Mouse (Mus musculus) neural tube, embryonic 15.5 days (tissue): ENCODE measurements at regions not wholly inside any gene's neighbourhood (a gene's known extent, or its start where the extent isn't known, plus 50 kb on each side); places are given as distances from the start of the nearest gene placed in this dataset.
A peak's percentile ranks its signal among the peaks of the same experiment; 100 is the strongest.

Experiments
- ATAC-seq: fragments of 200-750 bp; cut with Nextera tagmentation; 2 replicates; pipeline ENCODE4 v1.8.0; 2017; ENCODE audit warnings: mild to moderate bottlenecking, moderate TSS enrichment, moderate library complexity; ENCODE audit not compliant: low FRiP score
- H3K27ac ChIP-seq: fragments of 300-500 bp; sonication (generic); replicated peaks from 2 replicates; pipeline ENCODE4 v1.5.1; 2015; ENCODE audit warnings: mild to moderate bottlenecking, inconsistent platforms
- H3K27me3 ChIP-seq: fragments of 300-500 bp; sonication (generic); replicated peaks from 2 replicates; pipeline ENCODE4 v1.6.1; 2015; ENCODE audit warnings: inconsistent platforms
- H3K36me3 ChIP-seq: fragments of 300-500 bp; sonication (generic); 2 replicates; pipeline ENCODE4 v1.6.1; 2015; ENCODE audit warnings: inconsistent platforms
- H3K4me1 ChIP-seq: fragments of 300-500 bp; sonication (generic); 2 replicates; pipeline ENCODE4 v1.6.1; 2015; ENCODE audit warnings: inconsistent platforms
- H3K4me2 ChIP-seq: fragments of 300-500 bp; sonication (generic); 2 replicates; pipeline ENCODE4 v1.6.1; 2015; ENCODE audit warnings: inconsistent platforms, mild to moderate bottlenecking, moderate library complexity
- H3K4me3 ChIP-seq: fragments of 300-500 bp; sonication (generic); replicated peaks from 2 replicates; pipeline ENCODE4 v1.5.1; 2015; ENCODE audit warnings: mild to moderate bottlenecking, inconsistent platforms
- H3K9ac ChIP-seq: fragments of 300-500 bp; sonication (generic); replicated peaks from 2 replicates; pipeline ENCODE4 v1.6.1; 2015; ENCODE audit warnings: mild to moderate bottlenecking, inconsistent platforms
- H3K9me3 ChIP-seq: fragments of 300-500 bp; sonication (generic); replicated peaks from 2 replicates; pipeline ENCODE4 v1.6.1; 2016; ENCODE audit warnings: inconsistent platforms
- WGBS: fragments of 180-500 bp; shearing (Covaris S2); methylation state at CpG from one replicate; pipeline ENCODE4 v1.1.7; 2015; ENCODE audit warnings: mixed read lengths; 5-methylcytosine and 5-hydroxymethylcytosine counted together

- Histone ChIP-seq H3K9ac (no peak overlapping the region), H3K4me1 (peaks cover 36% of the 10 kb centered on the region), H3K4me2 (no peak overlapping the region), H3K4me3 (no peak overlapping the region), H3K27me3 (no peaks in the 10 kb centered on the region), H3K36me3 (no peaks in the 10 kb centered on the region), H3K9me3 (no peaks in the 10 kb centered on the region), H3K27ac (no peak overlapping the region)
- no peak for ATAC-seq
- 35% methylated on average over 11 of the region's 11 CpGs for WGBS
These were observed 162.6 kb downstream of the Rpl14 start for GRCm38 (mm10) chr9:120733681-120734465.

GRCm38 (mm10) chr9:120735217-120735616 lies 164.0 kb downstream of the Rpl14 start:
- Histone ChIP-seq H3K4me1 (peaks cover 46% of the 10 kb centered on the region), H3K36me3 (no peaks in the 10 kb centered on the region), H3K9me3 (no peaks in the 10 kb centered on the region), H3K4me3 (no peak overlapping the region), H3K9ac (no peak overlapping the region), H3K27ac (no peak overlapping the region), H3K27me3 (no peaks in the 10 kb centered on the region), H3K4me2 (no peak overlapping the region)
- 68% methylated on average over 7 of the region's 7 CpGs for whole genome bisulfite sequencing
- ATAC-seq = no peak

- H3K4me2 ChIP-seq = no peak overlapping the region
- WGBS = 69% methylated on average over 1 of the region's 1 CpGs
- ATAC-seq = no peak
- H3K27me3 ChIP-seq = no peaks in the 10 kb centered on the region
- H3K9me3 ChIP-seq = no peaks in the 10 kb centered on the region
- H3K4me1 ChIP-seq = peaks cover 39% of the 10 kb centered on the region
- H3K36me3 ChIP-seq = no peaks in the 10 kb centered on the region
- no peak overlapping the region for H3K4me3 ChIP-seq
- no peak overlapping the region for H3K27ac ChIP-seq
- H3K9ac ChIP-seq = no peak overlapping the region
These were observed 166.7 kb downstream of the Rpl14 start for GRCm38 (mm10) chr9:120737956-120738355.

- WGBS = 59% methylated on average over 14 of the region's 14 CpGs
- Histone ChIP-seq H3K9me3 (no peaks in the 10 kb centered on the region), H3K9ac (no peak overlapping the region), H3K36me3 (no peaks in the 10 kb centered on the region), H3K4me3 (no peak overlapping the region), H3K4me2 (no peak overlapping the region), H3K27me3 (no peaks in the 10 kb centered on the region), H3K4me1 (peaks cover 24% of the 10 kb centered on the region), H3K27ac (peak overlapping the region; percentile 73)
- ATAC-seq = 0 out of 2 replicates have a peak, but pooled peaks have one; percentile 50
These were observed 168.1 kb downstream of the Rpl14 start for GRCm38 (mm10) chr9:120739199-120739952.

- H3K36me3 ChIP-seq = no peaks in the 10 kb centered on the region
- H3K4me3 ChIP-seq = no peak overlapping the region
- ATAC-seq = no peak
- H3K9ac ChIP-seq = no peak overlapping the region
- 52% methylated on average over 6 of the region's 6 CpGs for WGBS
- H3K27ac ChIP-seq = peak overlapping the region; percentile 73
- H3K9me3 ChIP-seq = no peaks in the 10 kb centered on the region
- H3K27me3 ChIP-seq = no peaks in the 10 kb centered on the region
- peaks cover 18% of the 10 kb centered on the region for H3K4me1 ChIP-seq
- no peak overlapping the region for H3K4me2 ChIP-seq
These were observed 168.8 kb downstream of the Rpl14 start for GRCm38 (mm10) chr9:120739953-120740524.

- H3K27ac ChIP-seq = no peak overlapping the region
- no peak overlapping the region for H3K4me2 ChIP-seq
- peaks cover 13% of the 10 kb centered on the region for H3K4me1 ChIP-seq
- no peaks in the 10 kb centered on the region for H3K36me3 ChIP-seq
- no peaks in the 10 kb centered on the region for H3K9me3 ChIP-seq
- no peak for ATAC-seq
- H3K4me3 ChIP-seq = no peak overlapping the region
- 75% methylated on average over 2 of the region's 2 CpGs for WGBS
- no peak overlapping the region for H3K9ac ChIP-seq
- no peaks in the 10 kb centered on the region for H3K27me3 ChIP-seq
These were observed 170.3 kb downstream of the Rpl14 start for GRCm38 (mm10) chr9:120741521-120741920.

GRCm38 (mm10) chr9:120743455-120743854 lies 172.2 kb downstream of the Rpl14 start:
- WGBS = 86% methylated on average over 9 of the region's 9 CpGs
- Histone ChIP-seq H3K4me2 (no peak overlapping the region), H3K9ac (no peak overlapping the region), H3K9me3 (no peaks in the 10 kb centered on the region), H3K27ac (no peak overlapping the region), H3K27me3 (no peaks in the 10 kb centered on the region), H3K36me3 (no peaks in the 10 kb centered on the region), H3K4me1 (peaks cover 13% of the 10 kb centered on the region), H3K4me3 (no peak overlapping the region)
- ATAC-seq = no peak

GRCm38 (mm10) chr9:120745674-120746073 lies 174.4 kb downstream of the Rpl14 start:
- ATAC-seq = no peak
- no peak overlapping the region for H3K9ac ChIP-seq
- 84% methylated on average over 6 of the region's 6 CpGs for whole genome bisulfite sequencing

GRCm38 (mm10) chr9:120750820-120751219 lies 178.2 kb upstream of the Ctnnb1 start:
- 91% methylated on average over 4 of the region's 4 CpGs for WGBS
- no peak overlapping the region for H3K4me2 ChIP-seq
- H3K9ac ChIP-seq = no peak overlapping the region

More at GRCm38 (mm10) chr9:120745674-120746073, 174.4 kb downstream of the Rpl14 start:
- H3K27ac ChIP-seq = no peak overlapping the region
- H3K4me1 ChIP-seq = no peaks in the 10 kb centered on the region
- no peaks in the 10 kb centered on the region for H3K36me3 ChIP-seq
- H3K4me2 ChIP-seq = no peak overlapping the region
- no peak overlapping the region for H3K4me3 ChIP-seq
- no peaks in the 10 kb centered on the region for H3K9me3 ChIP-seq
- no peaks in the 10 kb centered on the region for H3K27me3 ChIP-seq

GRCm38 (mm10) chr9:120751686-120752484 lies 177.1 kb upstream of the Ctnnb1 start:
- no peak overlapping the region for H3K4me2 ChIP-seq
- no peak overlapping the region for H3K27ac ChIP-seq
- ATAC-seq = no peak
- no peak overlapping the region for H3K9ac ChIP-seq
- H3K4me1 ChIP-seq = peaks cover 3% of the 10 kb centered on the region; the same call in 1 of the 2 replicates
- no peak overlapping the region for H3K4me3 ChIP-seq
- no peaks in the 10 kb centered on the region for H3K36me3 ChIP-seq
- WGBS = 82% methylated on average over 5 of the region's 5 CpGs
- H3K27me3 ChIP-seq = no peaks in the 10 kb centered on the region
- no peaks in the 10 kb centered on the region for H3K9me3 ChIP-seq

More at GRCm38 (mm10) chr9:120750820-120751219, 178.2 kb upstream of the Ctnnb1 start:
- H3K9me3 ChIP-seq = no peaks in the 10 kb centered on the region
- no peak overlapping the region for H3K4me3 ChIP-seq
- H3K27me3 ChIP-seq = no peaks in the 10 kb centered on the region
- ATAC-seq = no peak
- peaks cover 3% of the 10 kb centered on the region; the same call in 1 of the 2 replicates for H3K4me1 ChIP-seq
- no peaks in the 10 kb centered on the region for H3K36me3 ChIP-seq
- no peak overlapping the region for H3K27ac ChIP-seq

- ATAC-seq = no peak
- Histone ChIP-seq H3K9ac (no peak overlapping the region), H3K27me3 (no peaks in the 10 kb centered on the region)
These were observed 174.9 kb upstream of the Ctnnb1 start for GRCm38 (mm10) chr9:120754151-120754550.

More at GRCm38 (mm10) chr9:120754151-120754550, 174.9 kb upstream of the Ctnnb1 start:
- no peaks in the 10 kb centered on the region for H3K36me3 ChIP-seq
- H3K4me1 ChIP-seq = peaks cover 3% of the 10 kb centered on the region; the same call in 1 of the 2 replicates
- H3K4me3 ChIP-seq = no peak overlapping the region
- no peak overlapping the region for H3K4me2 ChIP-seq
- H3K27ac ChIP-seq = no peak overlapping the region
- H3K9me3 ChIP-seq = no peaks in the 10 kb centered on the region
